In genomic region chr9:99365906-99366305, GRCm38 (mm10) we compare ENCODE assay signal across 22 mouse cellular contexts. TPM values are rescaled to one million over a fixed set of nuclear protein-coding genes. Genes with fewer than 3 reads are reported as not detected.
A peak's percentile ranks its signal among the peaks of the same experiment; 100 is the strongest.
DNase-seq lines count a peak whose midpoint lies in the region; ATAC-seq and TF ChIP-seq lines count a peak whose summit lies in the region.
"Had no signal": no experiment of that assay in that cellular context is flagged by ENCODE, and none has a peak within 500 bp of the region (broad histone marks: within the 10 kb centered on the region; RNA-seq: fewer than 3 reads in every experiment).

No protein-coding gene starts in this region.

- H3K36me3 ChIP-seq in stomach, postnatal 0 days (ENCODE audit: control insufficient read depth, insufficient read depth, low read length), result no peaks in the 10 kb centered on the region
- H3K36me3 ChIP-seq: embryonic facial prominence, embryonic 10.5 days; embryonic facial prominence, embryonic 12.5 days; forebrain, embryonic 15.5 days had no signal

- H3K9ac ChIP-seq in stomach, postnatal 0 days (ENCODE audit: low read length), result no peak overlapping the region
- H3K9ac ChIP-seq: embryonic facial prominence, embryonic 12.5 days; forebrain, embryonic 13.5 days; forebrain, embryonic 15.5 days; forebrain, postnatal 0 days had no signal

- H3K4me3 ChIP-seq in stomach, postnatal 0 days (ENCODE audit: low read depth, low read length), result no peak overlapping the region
- H3K4me3 ChIP-seq: embryonic facial prominence, embryonic 10.5 days; embryonic facial prominence, embryonic 12.5 days; forebrain, embryonic 13.5 days; forebrain, embryonic 15.5 days had no signal

- CTCF ChIA-PET in Patski (lab: Charles Lee), result no interaction called here

- no peak for TF ChIP-seq EP300 in stomach, postnatal 0 days (optimal IDR thresholded peaks at IDR 0.05)

- POLR2A ChIA-PET in Patski (lab: Charles Lee), result no interaction called here

- H3K27me3 ChIP-seq in Patski, result no peaks in the 10 kb centered on the region
- no peaks in the 10 kb centered on the region for H3K27me3 ChIP-seq in stomach, postnatal 0 days (ENCODE audit: control insufficient read depth, insufficient read depth, low read length)
- H3K27me3 ChIP-seq: embryonic facial prominence, embryonic 12.5 days; forebrain, embryonic 13.5 days; forebrain, embryonic 15.5 days had no signal

- DNase-seq in 3134 (ENCODE audit: extremely low read depth, insufficient read length, low spot score) (peak; percentile 23), 3T3-L1 (ENCODE audit: low read depth, low spot score) (peak; percentile 78), Patski (ENCODE audit: low read depth, low spot score) (no peak)
- no peak for DNase-seq in stomach, postnatal 0 days (ENCODE audit: low spot score)
- DNase-seq in neural tube, embryonic 10.5 days (ENCODE audit: extremely low spot score, low spot score), result no peak
- no peak for DNase-seq in spleen, postnatal 14 days (ENCODE audit: low spot score in 2 of 2)
- DNase-seq in left cerebral cortex, postnatal 25 days (ENCODE audit: low spot score in 2 of 2), result no peak
- DNase-seq: adrenal gland, adult 2 months; adrenal gland, postnatal 10 days; adrenal gland, postnatal 36 days; cerebellum, adult 11-12 months; cerebellum, adult 2 months; cerebellum, adult 9-10 months; cerebellum, postnatal 10 days; cerebellum, postnatal 25 days; forebrain, postnatal 0 days had no signal

- in situ Hi-C loops in Patski (cut with MboI; ENCODE audit: low pct_unique_long_range_greater_than_20kb), result loop anchor here (5.0 kb wide), 1 partner anchor 114 kb away; no protein-coding TSS in a partner anchor

- ATAC-seq in Patski, result peak; percentile 44
- ATAC-seq in stomach, postnatal 0 days (ENCODE audit: low FRiP score, low TSS enrichment), result peak; percentile 45; the same call in 1 of the 2 replicates
- ATAC-seq: forebrain, embryonic 13.5 days; forebrain, embryonic 15.5 days; forebrain, postnatal 0 days had no signal

- no peak for TF ChIP-seq CTCF in Patski (IDR thresholded peaks at IDR 0.05)
- no peak for TF ChIP-seq CTCF in stomach, postnatal 0 days (IDR thresholded peaks at IDR 0.05; ENCODE audit: low read depth)

- no peak overlapping the region for H3K4me2 ChIP-seq in stomach, postnatal 0 days (replicated peaks; ENCODE audit: low read depth)
- H3K4me2 ChIP-seq: embryonic facial prominence, embryonic 12.5 days; forebrain, embryonic 13.5 days; forebrain, embryonic 15.5 days had no signal

- WGBS in stomach, postnatal 0 days, result 41% methylated on average over 3 of the region's 3 CpGs

- H3K9me3 ChIP-seq in stomach, postnatal 0 days (ENCODE audit: control insufficient read depth, low read length), result no peaks in the 10 kb centered on the region
- H3K9me3 ChIP-seq: embryonic facial prominence, embryonic 10.5 days; embryonic facial prominence, embryonic 12.5 days; forebrain, embryonic 13.5 days; forebrain, embryonic 15.5 days had no signal

- H3K27ac ChIP-seq in stomach, postnatal 0 days (replicated peaks), result no peak overlapping the region
- H3K27ac ChIP-seq: embryonic facial prominence, embryonic 10.5 days; embryonic facial prominence, embryonic 12.5 days; forebrain, embryonic 13.5 days; forebrain, embryonic 15.5 days had no signal

- intact Hi-C loops in left cerebral cortex, postnatal 25 days (cut with DNase I), result loop anchor here (10.0 kb wide), 1 partner anchor 751 kb away; no protein-coding TSS in a partner anchor

- H3K4me1 ChIP-seq in stomach, postnatal 0 days (replicated peaks; ENCODE audit: control insufficient read depth, insufficient read depth), result no peaks in the 10 kb centered on the region
- H3K4me1 ChIP-seq: embryonic facial prominence, embryonic 10.5 days; embryonic facial prominence, embryonic 12.5 days; forebrain, embryonic 13.5 days; forebrain, embryonic 15.5 days had no signal

RNA-seq across cellular contexts. Expression of gene Esyt3, which starts 7.5 kb away (rescaled TPM):
- polyA plus RNA-seq in Patski (2021), result 0.06 TPM
- 9.5 and 9.6 TPM in 2 replicates for polyA plus RNA-seq in stomach, postnatal 0 days (2015; fragmentation: Nextera tagmentation; extraction: Ambion mirVana)
- 1 to 10 TPM; 1.8 to 2.4 TPM for total RNA-seq in left cerebral cortex, postnatal 25 days (2021)
- total RNA-seq: MEL had no signal
- polyA plus RNA-seq: C2C12 had no signal

Comparison
In these comparisons a context has a peak if more than half of its experiments do, and no peak if none do; other contexts are left out.
1. DNase-seq: peak in 3134 (single experiment) and 3T3-L1 (single experiment); none in Patski (single experiment), stomach, postnatal 0 days (single experiment), neural tube, embryonic 10.5 days (single experiment), spleen, postnatal 14 days (0 of 2) and left cerebral cortex, postnatal 25 days (0 of 2).